Mouse (Mus musculus) central nervous system, embryonic 14 days (tissue): ENCODE results near the gene Ndufb8. TPM values are rescaled to one million over a fixed set of nuclear protein-coding genes. Genes with fewer than 3 reads are reported as not detected.

Source experiments
- polyA plus RNA-seq: library from polyadenylated mRNA; depleted of rRNA; stranded (reverse); fragments of >200 nt; gene quantifications from 2 replicates; pipeline ENCODE4 v1.2.3, GENCODE M21; 2012; rRNA removed

Gene Ndufb8
- 379 and 416 TPM in 2 replicates for polyA plus RNA-seq

DNA sequence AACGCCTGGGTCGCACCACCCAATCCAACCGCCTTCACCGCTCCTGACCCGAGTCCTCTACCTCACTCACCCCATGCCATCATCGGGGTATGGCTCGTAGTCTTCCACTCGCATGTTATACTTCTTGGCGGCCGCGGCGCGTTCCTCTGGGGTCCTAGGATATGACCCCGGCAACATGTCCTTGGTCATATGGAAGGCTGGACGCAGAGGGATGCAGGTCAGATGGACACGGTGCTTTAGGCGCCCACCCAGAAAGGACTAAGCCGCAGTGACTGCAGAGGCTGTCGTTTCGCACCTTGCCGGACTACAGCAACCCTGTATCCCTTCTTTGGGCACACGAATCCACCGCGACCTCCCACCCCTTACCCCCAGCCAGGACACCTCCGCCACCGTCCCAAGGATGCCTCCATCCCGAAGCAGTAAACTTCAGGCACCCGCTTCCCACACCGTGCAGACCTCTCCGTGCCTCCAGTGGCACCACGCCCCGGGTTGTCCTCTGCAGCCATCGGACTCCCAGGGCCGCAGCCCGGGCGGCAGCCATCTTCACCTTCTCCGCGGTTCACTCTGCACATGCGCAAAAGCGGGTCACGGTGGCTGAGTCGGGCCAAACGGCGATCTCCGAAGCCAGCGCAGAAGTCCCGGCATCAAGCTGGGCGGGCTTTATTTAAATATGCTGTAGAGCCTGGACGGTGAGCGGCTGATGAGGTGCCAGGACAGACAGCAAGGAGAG, at the start of gene Ndufb8:
Ndufb8 (minus strand) TSS at position 580 of the 730 bp plus-strand sequence.

GRCm38 (mm10) chr19:44562652-44563206, 7.5 kb upstream of the Ndufb8 start, which contains the start of gene Hif1an:
Gene Hif1an (plus strand): TSS chr19:44562850.

DNA sequence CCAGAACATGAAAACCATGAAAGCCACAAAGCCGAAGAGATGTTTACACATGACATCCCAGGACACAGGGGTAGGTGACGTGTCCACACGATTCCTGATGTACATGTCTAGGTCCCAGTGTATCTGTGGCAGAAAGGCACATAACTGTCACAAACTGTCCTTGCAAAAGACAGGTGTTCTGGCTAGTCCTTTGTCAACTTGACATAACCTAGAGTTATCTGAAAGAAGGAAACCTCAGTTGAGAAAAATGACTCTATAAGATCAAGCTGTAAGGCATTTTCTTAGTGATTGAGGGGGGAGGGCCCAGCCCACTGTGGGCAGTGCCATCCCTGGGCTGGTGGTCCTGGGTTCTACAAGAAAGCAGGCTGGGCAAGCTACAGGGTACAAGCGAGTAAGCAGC, 2.5 kb downstream of the Ndufb8 start, which contains the start of gene Gm20538:
Gm20538 (minus strand) TSS at position 101 of the 400 bp plus-strand sequence.

DNA sequence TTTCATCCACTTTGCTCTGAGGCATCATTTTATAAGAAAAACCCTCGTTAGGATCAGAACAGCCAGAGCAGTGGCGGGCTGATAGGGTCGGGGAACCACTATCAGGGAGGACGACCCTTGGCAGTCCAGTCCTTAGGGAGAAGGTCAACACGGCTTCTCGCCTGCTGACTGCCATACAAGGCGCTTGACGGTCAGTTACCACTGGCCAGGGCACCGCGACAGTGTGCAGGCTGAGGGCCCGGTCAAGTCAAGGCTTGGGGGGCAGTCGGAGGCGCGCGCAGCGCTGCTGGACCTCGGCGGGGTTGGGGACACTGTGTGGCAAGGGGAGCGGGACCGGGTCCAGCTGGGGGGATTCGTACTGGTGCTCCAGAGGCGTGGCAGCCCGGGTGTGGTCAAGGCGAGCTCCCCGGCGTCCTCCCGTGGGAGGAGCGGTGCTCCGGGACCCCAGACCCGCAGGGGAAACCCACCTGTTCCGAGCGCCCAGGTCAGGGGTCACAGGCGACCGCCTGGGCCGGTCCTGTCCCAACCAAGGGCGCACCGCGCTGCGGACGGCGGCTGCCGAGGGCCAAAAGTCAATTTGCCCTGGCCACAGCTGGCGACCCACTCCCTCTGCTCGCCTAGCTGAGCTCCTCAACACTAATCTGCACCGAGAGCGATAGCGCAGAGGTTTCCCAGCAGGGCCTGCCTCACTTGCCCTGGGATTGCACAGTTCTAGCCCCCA, 9.8 kb downstream of the Ndufb8 start, which contains the start of gene Sec31b:
Sec31b (minus strand) TSS at position 544 of the 721 bp plus-strand sequence.

Other genes starting within 250 kb of the Ndufb8 start
- gene Scd4, start 222.3 kb downstream of the Ndufb8 start, polyA plus RNA-seq, result 0.25 and 0.27 TPM in 2 replicates
- 11.1 and 15.3 TPM in 2 replicates for gene Scd1, start 147.6 kb downstream of the Ndufb8 start, polyA plus RNA-seq
- 2.4 and 4.2 TPM in 2 replicates for gene Wnt8b, start 62.0 kb downstream of the Ndufb8 start, polyA plus RNA-seq
- gene Sec31b, start 9.6 kb downstream of the Ndufb8 start, polyA plus RNA-seq, result 0.32 and 0.59 TPM in 2 replicates
- gene Gm20538, start 2.6 kb downstream of the Ndufb8 start, polyA plus RNA-seq, result not detected in 2 replicates
- 27.1 and 28.9 TPM in 2 replicates for gene Hif1an, start 7.4 kb upstream of the Ndufb8 start, polyA plus RNA-seq
- 7.1 and 11.3 TPM in 2 replicates for gene Pax2, start 200.6 kb upstream of the Ndufb8 start, polyA plus RNA-seq